Mouse (Mus musculus) splenic B cell, adult 2 months (primary cell): ENCODE results near the gene Nin.
"Not testable (repeated sequence)": the region's sequence is repeated elsewhere in the genome, so short reads cannot be mapped to it uniquely, and the experiment has no call there.

Source experiments
- DNase-seq: peaks from one replicate; pipeline ENCODE4 v3.0.0-alpha.2; 2011; ENCODE audit warnings: low read depth, low spot score
- H3K27me3 ChIP-seq: 2 replicates; pipeline ENCODE4 v1.6.1; 2012; ENCODE audit warnings: mild to moderate bottlenecking, low read length, moderate library complexity, mixed read lengths; ENCODE audit not compliant: control insufficient read depth, poor library complexity, insufficient read depth, severe bottlenecking
- H3K36me3 ChIP-seq: 2 replicates; pipeline ENCODE4 v1.6.1; 2012; ENCODE audit warnings: mild to moderate bottlenecking, low read length, moderate library complexity, mixed read lengths; ENCODE audit not compliant: control insufficient read depth, poor library complexity, insufficient read depth, severe bottlenecking

The Nin gene

DNA sequence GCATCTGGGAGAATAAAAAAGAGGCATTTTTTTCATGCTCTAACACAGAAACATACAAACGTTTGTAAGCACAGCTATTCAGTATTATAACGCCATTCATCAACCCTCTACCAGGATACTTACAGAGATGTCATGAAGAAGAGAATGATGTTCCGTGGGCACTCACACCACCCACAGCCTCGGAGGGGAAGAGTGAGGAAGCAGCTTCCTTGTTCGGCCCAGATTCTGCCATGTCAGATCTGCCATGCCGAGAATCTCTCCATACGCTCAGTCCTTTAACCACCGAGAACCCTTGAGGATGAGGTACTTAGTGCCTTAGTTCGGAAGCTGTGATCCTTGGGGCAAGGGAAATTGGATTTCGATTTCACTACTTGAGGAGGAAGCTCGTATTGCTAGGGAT, at the start of gene Nin:
Gene Nin (minus strand): TSS at position 367 of the 400 bp plus-strand sequence.
- Histone ChIP-seq H3K36me3 (no peaks in the 10 kb centered on the region), H3K27me3 (no peaks in the 10 kb centered on the region)
- DNase-seq: no peak

DNA sequence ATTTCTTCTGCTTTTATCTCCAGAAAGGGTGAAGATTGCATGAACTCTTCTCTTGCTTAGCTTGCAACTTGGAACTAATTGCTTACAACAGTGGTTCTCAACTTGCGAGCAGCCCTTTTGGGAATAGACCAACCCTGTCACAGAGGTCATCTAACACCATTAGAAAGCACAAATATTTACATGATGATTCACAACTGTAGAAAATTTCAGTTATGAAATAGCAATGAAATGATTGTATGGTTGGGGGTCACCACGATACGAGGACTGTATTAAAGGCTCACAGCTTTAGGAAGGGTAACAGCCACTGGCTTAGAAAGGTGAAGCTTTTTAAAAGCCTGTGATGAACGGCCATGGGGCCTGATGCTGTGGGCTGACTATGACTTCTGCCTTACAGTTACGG, 47.5 kb upstream of the Nin start:
- no peaks in the 10 kb centered on the region for H3K27me3 ChIP-seq
- H3K36me3 ChIP-seq: no peaks in the 10 kb centered on the region
- DNase-seq: no peak

DNA sequence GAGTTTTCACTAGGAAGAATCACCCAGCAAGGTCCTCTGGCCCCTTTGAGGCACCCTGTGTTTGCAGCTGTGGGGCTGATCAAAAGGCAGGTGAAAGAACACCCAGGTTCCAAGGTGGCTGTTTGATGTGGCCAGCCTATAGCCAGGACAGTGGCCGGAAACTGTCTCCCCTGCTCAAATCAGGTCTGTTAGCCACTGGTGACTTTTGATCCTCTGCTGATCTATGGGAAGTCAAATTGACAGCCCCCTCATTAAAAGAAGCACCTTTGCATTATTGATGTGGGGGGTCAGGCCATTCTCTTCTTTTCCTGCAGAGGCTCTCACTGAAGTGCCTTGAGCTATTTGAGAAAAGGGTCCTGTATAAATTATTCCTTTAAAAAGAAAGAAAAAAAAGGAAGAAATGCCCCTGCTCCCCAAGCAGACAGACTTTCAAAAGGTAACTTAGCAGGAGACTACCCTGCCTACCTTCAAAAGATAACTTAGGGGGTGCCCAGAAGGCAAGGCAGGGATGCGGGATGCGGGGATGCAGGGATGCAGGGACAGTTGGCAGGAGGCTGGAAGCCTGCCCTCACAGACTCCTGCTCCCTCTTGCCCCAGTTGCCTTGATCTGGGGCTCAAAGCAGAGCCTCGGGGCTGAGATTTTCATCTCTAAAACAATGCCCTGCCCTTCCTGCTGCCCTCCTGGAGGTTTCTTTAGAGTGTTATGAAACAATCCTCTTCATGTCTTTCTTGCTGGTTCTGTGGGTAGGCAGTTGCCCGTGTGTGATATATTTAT, 44.0 kb upstream of the Nin start:
- no peak for DNase-seq
- H3K36me3 ChIP-seq: no peaks in the 10 kb centered on the region
- no peaks in the 10 kb centered on the region for H3K27me3 ChIP-seq

DNA sequence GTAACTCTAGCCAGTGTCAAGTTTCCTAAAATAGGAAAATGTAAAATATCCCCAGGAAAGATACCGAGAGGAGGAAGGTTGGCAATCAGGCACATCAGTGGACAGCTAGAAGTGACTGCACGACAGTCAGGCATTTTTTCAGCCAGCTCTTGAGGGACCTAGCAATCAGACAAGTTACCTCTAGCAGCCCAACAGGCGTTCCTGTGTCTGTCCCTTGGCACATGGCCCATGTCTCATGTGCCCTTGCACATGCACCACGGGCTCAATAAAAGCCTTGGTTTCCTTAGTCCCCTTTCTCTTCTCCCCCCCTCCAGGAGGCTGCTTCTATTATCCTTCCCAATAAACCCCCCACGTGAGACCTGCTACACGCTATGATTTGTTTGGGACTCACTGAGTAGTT, 42.7 kb upstream of the Nin start:
- DNase-seq: no peak
- Histone ChIP-seq H3K27me3 (no peaks in the 10 kb centered on the region), H3K36me3 (no peaks in the 10 kb centered on the region)

DNA sequence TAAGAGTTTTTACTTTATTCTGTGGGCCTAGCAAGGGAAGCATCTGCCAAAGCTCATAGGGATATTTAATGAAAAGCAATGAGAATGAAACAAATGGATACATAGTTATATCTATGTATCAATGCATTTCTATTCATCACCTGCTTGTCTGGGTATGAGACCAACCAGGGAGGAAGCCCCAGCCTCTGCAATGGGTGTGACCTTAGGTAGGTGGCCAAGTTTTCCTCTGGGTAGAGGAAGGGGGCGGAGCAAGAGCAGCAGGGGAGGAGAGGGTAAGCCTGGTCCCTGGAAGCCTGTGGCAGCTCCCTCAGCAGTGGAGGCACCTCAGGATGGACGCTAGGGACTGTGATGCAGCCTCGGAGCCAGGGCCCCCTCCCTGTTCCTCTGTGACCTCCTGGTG, 40.3 kb upstream of the Nin start, which contains the start of gene Abhd12b:
Gene Abhd12b (plus strand): TSS at position 301 of the 400 bp plus-strand sequence.
- no peaks in the 10 kb centered on the region for H3K36me3 ChIP-seq
- no peak for DNase-seq
- no peaks in the 10 kb centered on the region for H3K27me3 ChIP-seq

DNA sequence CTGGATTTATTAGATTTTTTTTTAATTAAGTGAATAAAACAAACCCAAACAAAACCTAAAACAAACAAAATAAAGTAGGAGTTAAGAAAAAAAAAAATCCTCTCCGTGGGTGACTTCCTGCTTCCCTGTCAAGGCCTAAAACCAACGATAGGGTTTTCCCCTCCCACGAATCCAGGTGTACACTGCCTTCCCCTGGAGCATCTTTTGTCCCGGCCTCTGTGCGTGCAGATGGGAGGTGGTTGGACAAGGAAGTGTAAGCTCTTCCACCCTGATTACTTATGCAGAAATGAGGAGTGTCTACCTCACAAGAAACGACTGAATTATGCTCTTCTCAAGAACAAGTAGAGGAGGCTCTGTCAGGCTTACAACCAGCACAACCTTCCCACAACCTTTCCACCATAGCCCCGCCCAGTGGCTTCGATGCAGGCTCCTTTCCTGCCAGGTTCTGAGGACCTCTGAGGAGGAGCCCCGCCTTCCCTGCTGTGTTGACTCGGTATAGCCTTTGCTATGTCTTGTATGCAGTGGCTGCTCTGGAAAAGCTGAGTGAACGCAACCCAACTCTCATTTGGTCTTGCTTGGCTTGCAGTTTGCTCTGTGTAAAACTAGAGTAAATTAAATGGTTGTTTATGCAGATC, 35.2 kb upstream of the Nin start:
- Histone ChIP-seq H3K36me3 (no peaks in the 10 kb centered on the region), H3K27me3 (no peaks in the 10 kb centered on the region; the same call in 1 of the 2 replicates)
- peak; percentile 11 for DNase-seq

DNA sequence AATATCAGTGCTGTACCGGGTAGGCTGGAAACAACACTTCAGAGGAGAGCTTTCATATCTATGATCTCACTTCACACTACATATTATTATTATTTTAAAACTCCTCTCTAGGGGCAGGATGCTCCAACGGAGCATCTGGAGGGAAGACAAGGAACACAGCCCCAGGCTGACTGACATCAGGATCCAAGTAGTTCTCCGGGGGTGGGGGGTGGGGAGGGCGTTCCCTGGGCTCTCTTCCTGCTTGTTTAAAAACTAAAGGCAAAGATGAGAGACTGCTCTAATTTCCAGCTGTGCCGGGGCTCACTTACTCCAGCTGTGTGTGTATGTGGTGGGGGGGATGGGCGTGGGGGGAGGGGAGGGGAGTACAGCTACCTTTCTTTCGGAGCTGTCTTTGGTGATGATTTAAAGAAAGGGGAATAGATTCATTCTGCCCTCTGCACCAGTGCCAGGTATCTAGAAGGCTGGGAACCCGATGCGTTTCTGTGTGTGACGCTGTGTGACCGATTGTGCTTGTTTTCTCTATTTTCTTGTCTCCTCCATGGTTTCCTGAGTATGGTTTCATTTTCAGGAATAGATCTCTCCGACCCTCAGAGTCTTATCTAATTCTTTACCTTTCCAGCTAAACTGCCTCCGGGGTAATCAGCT, 34.6 kb upstream of the Nin start:
- H3K27me3 ChIP-seq: no peaks in the 10 kb centered on the region; the same call in 1 of the 2 replicates
- no peaks in the 10 kb centered on the region for H3K36me3 ChIP-seq
- no peak for DNase-seq

DNA sequence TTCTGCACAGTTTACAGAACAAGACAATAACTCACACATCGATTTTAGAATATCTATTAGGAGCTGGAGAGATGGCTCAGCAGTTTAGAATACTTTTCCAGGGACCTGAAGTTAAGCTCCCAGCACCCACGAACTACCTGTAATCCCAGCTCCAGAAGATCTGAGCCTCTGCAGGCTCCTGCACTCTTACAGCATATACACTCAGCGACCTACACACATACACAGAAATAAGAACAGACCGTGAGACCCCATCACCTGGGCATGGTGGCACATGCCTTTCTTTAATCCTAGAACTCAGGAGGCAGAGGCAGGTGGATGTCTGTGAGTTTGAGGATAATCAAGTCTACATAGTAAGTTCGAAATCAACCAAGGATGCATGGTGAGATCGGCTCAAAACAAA, 32.1 kb upstream of the Nin start:
- no peak for DNase-seq
- no peaks in the 10 kb centered on the region; the same call in 1 of the 2 replicates for H3K27me3 ChIP-seq
- H3K36me3 ChIP-seq: no peaks in the 10 kb centered on the region

DNA sequence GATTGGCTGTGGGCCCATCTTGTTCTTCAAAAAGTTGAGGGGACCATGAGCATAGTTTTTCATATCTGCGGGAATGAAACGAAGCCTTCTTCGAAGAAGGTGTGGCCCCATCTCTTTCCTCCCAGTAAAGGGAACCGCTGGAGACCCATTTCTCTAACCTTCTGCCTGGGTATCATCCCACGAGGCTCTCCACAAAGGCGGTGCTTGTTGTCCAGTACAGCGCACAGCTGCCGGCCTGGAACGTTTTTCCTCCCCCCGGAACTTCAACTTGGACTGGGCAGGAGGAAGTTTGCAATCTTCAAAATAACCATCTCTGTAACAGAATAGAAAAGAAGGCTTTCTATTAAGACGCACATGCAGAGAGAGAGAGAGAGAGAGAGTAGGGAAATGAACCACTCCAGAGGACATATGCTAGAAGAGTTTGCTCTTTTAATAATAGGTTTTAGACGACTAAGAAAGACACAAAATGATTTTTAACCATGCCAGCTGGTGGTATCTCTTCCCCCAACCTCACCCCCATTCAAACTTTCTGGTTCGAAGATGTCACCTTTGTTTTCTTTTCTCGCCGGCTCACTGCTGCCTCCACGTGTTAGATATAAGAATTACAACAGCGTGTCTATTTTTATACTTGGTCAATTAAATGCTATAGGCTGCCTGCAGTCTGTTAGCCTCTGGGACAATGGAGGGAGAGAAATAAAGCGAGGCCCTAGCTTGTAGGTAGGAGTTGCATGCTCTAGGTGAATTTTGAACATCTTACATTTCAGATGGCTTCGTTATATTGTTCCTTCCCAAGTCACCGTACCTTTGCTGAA, 31.3 kb upstream of the Nin start:
- H3K36me3 ChIP-seq: no peaks in the 10 kb centered on the region
- peak; percentile 84 for DNase-seq
- H3K27me3 ChIP-seq: no peaks in the 10 kb centered on the region; the same call in 1 of the 2 replicates

DNA sequence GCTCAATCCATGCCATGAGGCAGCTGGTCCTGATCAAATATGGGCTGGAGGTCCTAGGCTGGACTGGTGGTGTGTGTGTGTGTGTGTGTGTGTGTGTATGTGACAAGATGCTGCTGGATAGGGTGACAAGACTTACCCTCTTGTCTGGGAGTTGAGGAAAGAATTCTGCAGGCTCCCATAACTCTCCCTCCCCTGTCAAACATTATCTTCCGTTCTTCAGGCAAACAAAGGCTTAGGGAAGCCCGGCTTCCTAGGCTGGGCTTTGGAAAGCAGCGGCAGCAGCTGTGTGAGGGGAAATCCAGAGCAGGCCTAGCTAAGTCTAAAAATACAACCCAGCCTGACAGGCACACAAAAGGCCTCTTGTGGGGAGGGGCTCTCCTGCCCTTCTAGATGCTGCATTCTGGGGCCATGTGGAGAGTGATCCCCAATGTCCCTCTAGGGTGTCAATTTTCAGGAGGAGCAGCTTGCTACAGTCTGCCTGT, 30.6 kb upstream of the Nin start:
- not testable (repeated sequence) for H3K27me3 ChIP-seq, DNase-seq, H3K36me3 ChIP-seq

DNA sequence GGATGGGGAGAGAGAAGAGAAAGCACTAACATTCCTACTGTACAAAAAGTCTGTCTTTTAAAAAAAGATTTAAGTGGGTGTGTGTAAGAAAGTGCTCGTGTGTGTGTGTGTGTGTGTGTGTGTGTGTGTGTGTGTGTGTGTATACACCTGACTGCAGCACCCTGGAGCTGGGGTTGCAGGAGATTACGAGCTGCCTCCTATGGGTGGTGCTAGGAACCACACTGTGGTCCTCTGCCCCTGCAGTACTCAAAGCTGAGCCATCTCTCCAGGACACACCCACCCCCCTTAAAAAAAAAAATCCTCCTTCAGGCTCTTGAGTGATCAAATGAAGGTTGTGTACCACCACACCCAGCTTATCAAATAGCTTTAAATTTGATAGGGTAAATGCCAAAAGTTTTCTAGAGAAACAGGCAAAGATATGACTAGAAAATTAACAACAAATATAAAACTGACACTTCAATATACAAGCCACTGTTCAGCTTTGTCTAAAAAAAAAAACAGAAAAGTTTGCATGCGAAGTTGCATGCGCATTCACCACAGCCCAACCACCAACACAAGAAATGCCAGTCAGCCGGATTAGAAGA, 27.6 kb upstream of the Nin start:
- DNase-seq: peak; percentile 27
- H3K27me3 ChIP-seq: no peaks in the 10 kb centered on the region
- H3K36me3 ChIP-seq: no peaks in the 10 kb centered on the region

DNA sequence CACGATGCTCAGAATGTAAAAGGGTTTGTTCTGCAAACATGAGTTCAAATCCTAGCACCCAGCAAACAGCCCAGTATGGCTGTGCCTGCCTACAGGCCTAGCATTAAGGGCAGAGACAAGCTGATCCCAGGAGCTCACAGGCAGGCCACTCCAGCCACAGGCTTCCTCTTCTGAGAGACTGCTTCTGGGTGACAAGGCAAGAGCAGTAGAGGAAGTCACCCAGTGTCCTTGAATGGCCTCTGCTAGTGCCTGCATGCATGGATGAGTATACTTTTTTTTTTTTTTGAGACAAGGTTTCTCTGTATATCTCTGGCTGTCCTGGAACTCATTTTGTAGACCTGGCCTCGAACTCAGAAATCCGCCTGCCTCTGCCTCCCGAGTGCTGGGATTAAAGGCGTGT, 27.0 kb upstream of the Nin start:
- peak; percentile 70 for DNase-seq
- H3K27me3 ChIP-seq: no peaks in the 10 kb centered on the region

DNA sequence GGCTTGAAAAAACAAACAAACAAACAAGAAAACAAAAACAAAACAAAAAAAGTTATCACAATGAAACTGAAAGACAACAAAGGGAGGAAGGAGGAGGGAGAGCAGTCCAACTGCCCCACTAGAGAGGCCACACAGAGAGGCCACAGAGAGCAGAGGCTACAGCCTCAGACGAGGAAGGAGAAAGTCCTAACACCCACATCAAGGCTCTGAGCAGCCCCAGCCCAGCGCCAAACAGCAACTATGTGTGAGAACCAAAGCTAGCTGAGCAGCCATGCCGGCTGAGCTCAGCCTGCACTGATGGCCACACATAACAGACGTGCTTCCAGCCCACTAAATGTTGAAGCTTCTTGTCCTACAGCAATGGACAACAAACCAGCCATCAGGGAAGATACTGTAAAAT, 26.4 kb upstream of the Nin start:
- DNase-seq: no peak
- Histone ChIP-seq H3K27me3 (no peaks in the 10 kb centered on the region), H3K36me3 (no peaks in the 10 kb centered on the region)

More for the DNA sequence above, 27.0 kb upstream of the Nin start:
- H3K36me3 ChIP-seq: no peaks in the 10 kb centered on the region

DNA sequence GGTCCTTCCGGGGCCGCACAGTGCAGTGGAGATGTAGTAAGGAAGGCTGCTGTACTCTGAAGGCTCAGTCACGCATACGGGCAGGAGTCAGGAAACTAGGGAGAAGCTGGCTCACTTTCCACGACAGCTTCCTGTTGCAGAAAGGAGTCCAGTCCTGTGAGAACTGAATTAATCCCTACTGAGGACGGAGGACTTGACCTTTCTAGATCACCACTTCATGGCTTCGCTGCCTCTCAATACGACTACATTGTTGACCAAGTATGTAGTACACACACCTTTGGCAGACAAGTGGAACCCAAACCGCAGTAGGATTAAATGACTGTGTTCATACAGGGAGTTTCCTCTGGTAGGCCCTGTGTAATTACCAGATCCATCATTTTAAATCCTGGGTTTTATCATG, 24.1 kb upstream of the Nin start:
- DNase-seq: no peak
- Histone ChIP-seq H3K36me3 (no peaks in the 10 kb centered on the region), H3K27me3 (no peaks in the 10 kb centered on the region)
